Mouse (Mus musculus): Measurements from ENCODE around the gene Slxl1. TPM values are rescaled to one million over a fixed set of nuclear protein-coding genes. Genes with fewer than 3 reads are reported as not detected.
"Not testable (repeated sequence)": the region's sequence is repeated elsewhere in the genome, so short reads cannot be mapped to it uniquely, and the experiment has no call there.

Gene Slxl1
- not detected in 2 replicates for polyA plus RNA-seq (2015; fragmentation: Nextera tagmentation; extraction: Ambion mirVana)

- not testable (repeated sequence) for H3K9me3 ChIP-seq; H3K4me1 ChIP-seq (replicated peaks); H3K4me3 ChIP-seq (replicated peaks); H3K36me3 ChIP-seq; H3K9ac ChIP-seq (replicated peaks); H3K4me2 ChIP-seq (replicated peaks); ATAC-seq; H3K27me3 ChIP-seq; H3K27ac ChIP-seq
- no CpG with 5 or more reads among the region's 6 CpGs for WGBS
These were observed at the start of gene Slxl1 for GRCm38 (mm10) chrX:55226576-55226975. Gene Slxl1 (plus strand): TSS chrX:55226876.
